Mouse (Mus musculus) myocyte (in vitro differentiated cells): Measurements from ENCODE around the gene Mipol1.

Experiments
- CEBPB ChIP-seq: IDR thresholded peaks from 2 replicates; pipeline ENCODE4 v1.6.1; 2011; ENCODE audit warnings: mild to moderate bottlenecking, moderate library complexity; ENCODE audit not compliant: poor library complexity, insufficient read depth, severe bottlenecking
- E2F4 ChIP-seq: IDR thresholded peaks from one replicate; pipeline ENCODE4 v1.6.1; 2011; ENCODE audit warnings: mild to moderate bottlenecking, control low read depth, moderate library complexity; ENCODE audit not compliant: insufficient read depth
- MAX ChIP-seq: IDR thresholded peaks from one replicate; pipeline ENCODE4 v1.6.1; 2011; ENCODE audit warnings: low read depth, mild to moderate bottlenecking, control low read depth
- POLR2A ChIP-seq: IDR thresholded peaks from one replicate; pipeline ENCODE4 v1.6.1; 2011; ENCODE audit warnings: low read depth, mild to moderate bottlenecking, control low read depth, moderate library complexity; ENCODE audit not compliant: insufficient read length
- POLR2AphosphoS2 ChIP-seq: IDR thresholded peaks from one replicate; pipeline ENCODE4 v1.6.1; 2011; ENCODE audit warnings: low read depth, control low read depth; ENCODE audit not compliant: insufficient read length
- REST ChIP-seq: IDR thresholded peaks from one replicate; pipeline ENCODE4 v1.6.1; 2011; ENCODE audit warnings: mild to moderate bottlenecking, control low read depth, moderate library complexity; ENCODE audit not compliant: insufficient read depth, insufficient read length
- TCF12 ChIP-seq: IDR thresholded peaks from one replicate; pipeline ENCODE4 v1.6.1; 2011; ENCODE audit warnings: mild to moderate bottlenecking, control low read depth; ENCODE audit not compliant: poor library complexity, insufficient read depth, severe bottlenecking
- USF1 ChIP-seq: IDR thresholded peaks from one replicate; pipeline ENCODE4 v1.6.1; 2011; ENCODE audit warnings: low read depth, mild to moderate bottlenecking, control low read depth, moderate library complexity

DNA sequence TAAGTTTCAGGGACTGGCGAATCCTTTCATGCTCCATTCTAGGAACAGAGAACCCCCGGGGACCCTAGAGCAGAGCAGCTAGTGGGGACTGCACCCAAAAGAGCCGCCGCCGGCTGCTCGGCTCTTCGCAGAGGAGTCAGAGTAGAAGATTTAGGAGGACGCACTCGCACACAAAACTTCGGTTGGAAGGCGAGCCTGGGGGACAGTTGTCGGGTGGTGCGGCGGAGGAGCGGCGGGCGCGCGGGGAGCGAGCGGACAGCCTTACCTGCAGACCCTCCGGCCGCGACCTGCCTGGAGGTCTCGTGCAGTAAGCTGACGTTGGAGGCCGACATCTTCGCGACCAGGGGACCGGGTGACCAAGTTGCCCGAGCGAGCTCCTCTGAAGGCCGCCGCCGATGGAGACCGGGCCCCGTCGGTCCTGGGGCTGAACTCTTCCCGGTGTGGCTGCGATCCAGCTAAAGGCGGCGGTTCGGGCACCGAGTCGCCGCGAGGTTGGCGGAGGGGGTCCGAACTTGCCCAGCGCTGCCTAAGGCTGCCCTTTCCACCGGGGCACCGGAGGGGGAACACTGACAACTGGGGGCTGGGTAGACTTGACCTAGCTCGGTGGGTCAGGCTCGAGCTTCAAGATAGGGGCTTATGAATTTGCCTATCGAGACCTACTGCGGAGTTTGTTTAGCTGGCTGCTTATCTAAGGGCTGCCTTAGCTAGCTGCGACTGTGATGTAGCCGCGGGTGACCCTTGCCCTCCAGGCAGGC, 33.4 kb upstream of the Mipol1 start:
- TF ChIP-seq POLR2A (no peak), TCF12 (no peak), MAX (no peak), USF1 (no peak), CEBPB (no peak), E2F4 (no peak), POLR2AphosphoS2 (no peak), REST (no peak)
